In genomic region chr15:85042361-85042954, GRCm38 (mm10) we compare ENCODE assay signal across 8 mouse cellular contexts. TPM values are rescaled to one million over a fixed set of nuclear protein-coding genes. Genes with fewer than 3 reads are reported as not detected.
DNase-seq lines count a peak whose midpoint lies in the region; ATAC-seq lines count a peak whose summit lies in the region.

No protein-coding gene starts in this region.

- H3K9ac ChIP-seq in hindbrain, embryonic 13.5 days: peak overlapping the region; percentile 51

- no peak overlapping the region for H3K4me3 ChIP-seq in hindbrain, embryonic 13.5 days

- DNase-seq in MN1 (ENCODE audit: low spot score): peak; percentile 93
- peak; percentile 40 for DNase-seq in cerebellum, adult 9-11 months
- DNase-seq in frontal cortex, postnatal 14 days (ENCODE audit: low spot score in 2 of 2): peak; percentile 62 to 64
- peak; percentile 72 to 73 for DNase-seq in layer of hippocampus, postnatal 10 days (ENCODE audit: low spot score in 2 of 2)
- DNase-seq in lung, postnatal 10 days: peak; percentile 94
- DNase-seq in retina, adult 2 months (ENCODE audit: low read depth, low spot score): peak; percentile 22
- DNase-seq in thymus, postnatal 36 days: peak; percentile 59 to 62

- no peak overlapping the region; the same call in 1 of the 2 replicates for H3K4me2 ChIP-seq in hindbrain, embryonic 13.5 days

- peaks cover 52% of the 10 kb centered on the region for H3K4me1 ChIP-seq in hindbrain, embryonic 13.5 days (replicated peaks)

- peaks cover 22% of the 10 kb centered on the region for H3K36me3 ChIP-seq in hindbrain, embryonic 13.5 days

- H3K27me3 ChIP-seq in hindbrain, embryonic 13.5 days: no peaks in the 10 kb centered on the region

- peak overlapping the region; percentile 74 for H3K27ac ChIP-seq in hindbrain, embryonic 13.5 days

- WGBS in hindbrain, embryonic 13.5 days: 10% methylated on average over 4 of the region's 4 CpGs

- no peaks in the 10 kb centered on the region for H3K9me3 ChIP-seq in hindbrain, embryonic 13.5 days

- ATAC-seq in hindbrain, embryonic 13.5 days (ENCODE audit: low FRiP score): peak; percentile 55; the same call in 1 of the 2 replicates

RNA-seq across cellular contexts. Expression of gene Fam118a, which starts 13.7 kb away (rescaled TPM):
- 26.7 and 30.4 TPM in 2 replicates for polyA plus RNA-seq in hindbrain, embryonic 13.5 days (2015; fragmentation: Nextera tagmentation; extraction: Ambion mirVana)
- 10 to 100 TPM; 27.2 to 28.3 TPM for total RNA-seq in layer of hippocampus, postnatal 10 days (2021)

RNA-seq across cellular contexts. Expression of gene Upk3a, which starts 25.5 kb away (rescaled TPM):
- 0.26 and 0.66 TPM in 2 replicates for polyA plus RNA-seq in hindbrain, embryonic 13.5 days (2015; fragmentation: Nextera tagmentation; extraction: Ambion mirVana)
- under 1 TPM; 0.31 to 0.78 TPM for total RNA-seq in layer of hippocampus, postnatal 10 days (2021)

RNA-seq across cellular contexts. Expression of gene 5031439G07Rik, which starts 54.1 kb away (rescaled TPM):
- polyA plus RNA-seq in hindbrain, embryonic 13.5 days (2015; fragmentation: Nextera tagmentation; extraction: Ambion mirVana): 17.7 and 18.4 TPM in 2 replicates
- total RNA-seq in layer of hippocampus, postnatal 10 days (2021): 100 to 1,000 TPM; 102 to 128 TPM

Comparison
In these comparisons a context has a peak if more than half of its experiments do, and no peak if none do; other contexts are left out.
1. DNase-seq: peak in every context shown above with its lines; median percentile 94 in lung, postnatal 10 days; 93 in MN1; 72 in layer of hippocampus, postnatal 10 days; 63 in frontal cortex, postnatal 14 days; 60 in thymus, postnatal 36 days; 40 in cerebellum, adult 9-11 months; 22 in retina, adult 2 months.